11 mouse cellular contexts compared by ENCODE assay signal in genomic region chr16:44720518-44720917, GRCm38 (mm10). TPM values are rescaled to one million over a fixed set of nuclear protein-coding genes. Genes with fewer than 3 reads are reported as not detected.
DNase-seq lines count a peak whose midpoint lies in the region; ATAC-seq and TF ChIP-seq lines count a peak whose summit lies in the region.
"Had no signal": no experiment of that assay in that cellular context is flagged by ENCODE, and none has a peak within 500 bp of the region (broad histone marks: within the 10 kb centered on the region; RNA-seq: fewer than 3 reads in every experiment).

No protein-coding gene starts in this region.

- no peak for DNase-seq in cerebellum, adult 2 months
- DNase-seq in cerebellum, adult 18-20 months = no peak
- peak; percentile 21 for DNase-seq in kidney, adult 2 months
- DNase-seq in 416B (ENCODE audit: low read depth) = peak; percentile 53
- DNase-seq in c-Kit-positive CD71-negative TER-119-negative erythroid progenitor cells, embryonic 14.5 days (ENCODE audit: low read depth) = peak; percentile 51
- no peak for DNase-seq in kidney, adult 9 months
- DNase-seq: adrenal gland, adult 2 months had no signal

- no peak overlapping the region for H3K9ac ChIP-seq in kidney, embryonic 14.5 days (ENCODE audit: low read depth, low read length)
- H3K9ac ChIP-seq: midbrain, embryonic 12.5 days had no signal

- H3K4me3 ChIP-seq in cerebellum, adult 2 months (replicated peaks; ENCODE audit: insufficient read depth, low read depth, low read length) = no peak overlapping the region
- H3K4me3 ChIP-seq in kidney, adult 2 months (ENCODE audit: insufficient read depth, low read depth, low read length) = no peak overlapping the region
- H3K4me3 ChIP-seq in kidney, embryonic 14.5 days (ENCODE audit: low read length) = no peak overlapping the region
- H3K4me3 ChIP-seq: midbrain, embryonic 12.5 days had no signal

- H3K27me3 ChIP-seq in cerebellum, adult 2 months (ENCODE audit: control insufficient read depth, insufficient read depth, low read length) = no peaks in the 10 kb centered on the region
- no peaks in the 10 kb centered on the region for H3K27me3 ChIP-seq in kidney, adult 2 months (replicated peaks; ENCODE audit: control insufficient read depth, insufficient read depth, low read length)
- no peaks in the 10 kb centered on the region for H3K27me3 ChIP-seq in kidney, embryonic 14.5 days (ENCODE audit: control insufficient read depth, insufficient read depth, low read length)
- H3K27me3 ChIP-seq: midbrain, embryonic 12.5 days had no signal

- H3K4me1 ChIP-seq in cerebellum, adult 2 months (ENCODE audit: control insufficient read depth, insufficient read depth, low read length) = peaks cover 15% of the 10 kb centered on the region; the same call in 1 of the 2 replicates
- peaks cover 6% of the 10 kb centered on the region for H3K4me1 ChIP-seq in kidney, adult 2 months (ENCODE audit: control insufficient read depth, insufficient read depth, low read length)
- peaks cover 10% of the 10 kb centered on the region; the same call in 1 of the 2 replicates for H3K4me1 ChIP-seq in kidney, embryonic 14.5 days (ENCODE audit: control insufficient read depth, insufficient read depth, low read length)

- no peak for TF ChIP-seq POLR2A in cerebellum, adult 2 months (IDR thresholded peaks at IDR 0.05; ENCODE audit: borderline replicate concordance, insufficient read depth, low read length)
- no peak for TF ChIP-seq POLR2A in kidney, adult 2 months (IDR thresholded peaks at IDR 0.05; ENCODE audit: low read depth, low read length)

- H3K36me3 ChIP-seq in kidney, adult 2 months (ENCODE audit: control insufficient read depth, insufficient read depth, low read length) = no peaks in the 10 kb centered on the region
- H3K36me3 ChIP-seq in kidney, embryonic 14.5 days (ENCODE audit: control insufficient read depth, insufficient read depth, low read length) = no peaks in the 10 kb centered on the region

- H3K27ac ChIP-seq in cerebellum, adult 2 months (ENCODE audit: insufficient read depth, low read length) = no peak overlapping the region
- no peak overlapping the region for H3K27ac ChIP-seq in kidney, adult 2 months (ENCODE audit: insufficient read depth, low read depth, low read length)
- no peak overlapping the region for H3K27ac ChIP-seq in kidney, embryonic 14.5 days (ENCODE audit: low read depth, low read length)
- H3K27ac ChIP-seq: midbrain, embryonic 12.5 days had no signal

- ATAC-seq in kidney, embryonic 14.5 days (ENCODE audit: low FRiP score, low TSS enrichment) = no peak
- ATAC-seq in erythroid progenitor cell, adult 5-6 weeks (replicated peaks; ENCODE audit: low FRiP score, poor library complexity, severe bottlenecking) = no peak

- no peak overlapping the region for H3K4me2 ChIP-seq in kidney, embryonic 14.5 days (replicated peaks; ENCODE audit: low read depth, low read length)
- H3K4me2 ChIP-seq: midbrain, embryonic 12.5 days had no signal

- TF ChIP-seq CTCF in cerebellum, adult 2 months (IDR thresholded peaks at IDR 0.05; ENCODE audit: borderline replicate concordance, insufficient read depth, low read depth, low read length) = peak; percentile 27; the same call in 1 of the 2 replicates
- TF ChIP-seq CTCF in kidney, adult 2 months (conservative IDR thresholded peaks at IDR 0.05; ENCODE audit: insufficient read depth, insufficient read length, low read depth, low read length) = no peak

- 60% methylated on average over 3 of the region's 3 CpGs for WGBS in cerebellum, adult 2 months
- 73% methylated on average over 3 of the region's 3 CpGs for WGBS in kidney, adult 2 months
- 77% methylated on average over 3 of the region's 3 CpGs for WGBS in kidney, embryonic 14.5 days

- no peaks in the 10 kb centered on the region for H3K9me3 ChIP-seq in kidney, embryonic 14.5 days (ENCODE audit: control insufficient read depth, low read length)
- H3K9me3 ChIP-seq: midbrain, embryonic 12.5 days had no signal

RNA-seq across cellular contexts. Expression of gene Nepro, which starts 3.6 kb away (rescaled TPM):
- polyA plus RNA-seq in cerebellum, adult 2 months (2012; rRNA removed) = 3.9 and 5.0 TPM in 2 replicates
- 2.8 TPM in 2 replicates for polyA plus RNA-seq in kidney, adult 2 months (2012; rRNA removed)
- polyA plus RNA-seq in kidney, embryonic 14.5 days (2014; fragmentation: Nextera tagmentation; extraction: Ambion mirVana) = 7.3 and 11.8 TPM in 2 replicates
- total RNA-seq in erythroid progenitor cell, adult 5-6 weeks (2015; ENCODE audit: low replicate concordance) = 3.6 and 3.8 TPM in 2 replicates
- total RNA-seq in erythroid progenitor cell, adult 5-6 weeks (2017; ENCODE audit: low replicate concordance) = 2.6 and 3.7 TPM in 2 replicates

RNA-seq across cellular contexts. Expression of gene Gtpbp8, which starts 25.6 kb away (rescaled TPM):
- polyA plus RNA-seq in cerebellum, adult 2 months (2012; rRNA removed) = 19.2 and 22.5 TPM in 2 replicates
- polyA plus RNA-seq in kidney, adult 2 months (2012; rRNA removed) = 5.9 and 6.0 TPM in 2 replicates
- polyA plus RNA-seq in kidney, embryonic 14.5 days (2014; fragmentation: Nextera tagmentation; extraction: Ambion mirVana) = 29.5 and 33.0 TPM in 2 replicates
- total RNA-seq in erythroid progenitor cell, adult 5-6 weeks (2015; ENCODE audit: low replicate concordance) = 4.2 and 5.0 TPM in 2 replicates
- total RNA-seq in erythroid progenitor cell, adult 5-6 weeks (2017; ENCODE audit: low replicate concordance) = 3.5 and 5.0 TPM in 2 replicates

RNA-seq across cellular contexts. Expression of gene Cd200r1, which starts 45.0 kb away (rescaled TPM):
- polyA plus RNA-seq in cerebellum, adult 2 months (2012; rRNA removed) = 0.18 and 0.24 TPM in 2 replicates
- 0.14 and 0.23 TPM in 2 replicates for polyA plus RNA-seq in kidney, adult 2 months (2012; rRNA removed)
- polyA plus RNA-seq in kidney, embryonic 14.5 days (2014; fragmentation: Nextera tagmentation; extraction: Ambion mirVana) = 0.20 and 0.69 TPM in 2 replicates
- 10.5 and 15.5 TPM in 2 replicates for total RNA-seq in erythroid progenitor cell, adult 5-6 weeks (2015; ENCODE audit: low replicate concordance)
- total RNA-seq in erythroid progenitor cell, adult 5-6 weeks (2017; ENCODE audit: low replicate concordance) = 5.1 TPM in 1 of 2 replicates, not detected in the other
- polyA plus RNA-seq: C2C12 had no signal

Comparison
In these comparisons a context has a peak if more than half of its experiments do, and no peak if none do; other contexts are left out.
1. DNase-seq: peak in kidney, adult 2 months (single experiment), 416B (single experiment) and c-Kit-positive CD71-negative TER-119-negative erythroid progenitor cells, embryonic 14.5 days (single experiment); none in cerebellum, adult 2 months (0 of 2), cerebellum, adult 18-20 months (0 of 2) and kidney, adult 9 months (single experiment).